Mouse (Mus musculus) WW6 (cell line): ENCODE measurements at regions not wholly inside any gene's neighbourhood (a gene's known extent, or its start where the extent isn't known, plus 50 kb on each side); places are given as distances from the start of the nearest gene placed in this dataset.

Experiments used
- DNase-seq: peaks from one replicate; pipeline ENCODE4 v3.0.0-alpha.2; 2013; ENCODE audit warnings: low read depth, low spot score

GRCm38 (mm10) chr13:97705926-97706325 lies 54.5 kb downstream of the Gm10260 start:
- no peak for DNase-seq

GRCm38 (mm10) chr13:97704541-97704940 lies 55.9 kb downstream of the Gm10260 start:
- DNase-seq: no peak

GRCm38 (mm10) chr13:97698967-97699366 lies 61.5 kb downstream of the Gm10260 start:
- DNase-seq: no peak

GRCm38 (mm10) chr13:97698317-97698716 lies 62.1 kb downstream of the Gm10260 start:
- DNase-seq: no peak

GRCm38 (mm10) chr13:97697262-97697661 lies 63.2 kb downstream of the Gm10260 start:
- no peak for DNase-seq

GRCm38 (mm10) chr13:97695022-97695421 lies 65.4 kb downstream of the Gm10260 start:
- DNase-seq: no peak

- DNase-seq: no peak
These were observed 66.0 kb downstream of the Gm10260 start for GRCm38 (mm10) chr13:97694356-97694990.

GRCm38 (mm10) chr13:97688310-97688886 lies 72.0 kb downstream of the Gm10260 start:
- no peak for DNase-seq

GRCm38 (mm10) chr13:97683836-97684235 lies 76.6 kb downstream of the Gm10260 start:
- no peak for DNase-seq

- no peak for DNase-seq
These were observed 79.0 kb downstream of the Gm10260 start for GRCm38 (mm10) chr13:97681228-97681987.

- no peak for DNase-seq
These were observed 80.0 kb downstream of the Gm10260 start for GRCm38 (mm10) chr13:97680283-97680896.

GRCm38 (mm10) chr13:97678991-97679390 lies 81.4 kb downstream of the Gm10260 start:
- DNase-seq: no peak

- DNase-seq: no peak
These were observed 83.8 kb downstream of the Gm10260 start for GRCm38 (mm10) chr13:97676536-97677048.

- DNase-seq: no peak
These were observed 87.3 kb downstream of the Gm10260 start for GRCm38 (mm10) chr13:97673107-97673506.

- no peak for DNase-seq
These were observed 88.3 kb downstream of the Gm10260 start for GRCm38 (mm10) chr13:97672038-97672675.

- no peak for DNase-seq
These were observed 91.1 kb downstream of the Gm10260 start for GRCm38 (mm10) chr13:97669366-97669765.

GRCm38 (mm10) chr13:97668910-97669309 lies 91.5 kb downstream of the Gm10260 start:
- no peak for DNase-seq

- no peak for DNase-seq
These were observed 93.1 kb downstream of the Gm10260 start for GRCm38 (mm10) chr13:97667313-97667712.

GRCm38 (mm10) chr13:97666761-97667160 lies 93.7 kb downstream of the Gm10260 start:
- no peak for DNase-seq

GRCm38 (mm10) chr13:97665226-97665625 lies 95.2 kb downstream of the Gm10260 start:
- DNase-seq: no peak

- no peak for DNase-seq
These were observed 97.7 kb downstream of the Gm10260 start for GRCm38 (mm10) chr13:97662741-97663140.

GRCm38 (mm10) chr13:97656618-97657017 lies 103.8 kb downstream of the Gm10260 start:
- DNase-seq: no peak
